Mouse (Mus musculus): ENCODE results near the gene AI481877.

AI481877 gene

DNA sequence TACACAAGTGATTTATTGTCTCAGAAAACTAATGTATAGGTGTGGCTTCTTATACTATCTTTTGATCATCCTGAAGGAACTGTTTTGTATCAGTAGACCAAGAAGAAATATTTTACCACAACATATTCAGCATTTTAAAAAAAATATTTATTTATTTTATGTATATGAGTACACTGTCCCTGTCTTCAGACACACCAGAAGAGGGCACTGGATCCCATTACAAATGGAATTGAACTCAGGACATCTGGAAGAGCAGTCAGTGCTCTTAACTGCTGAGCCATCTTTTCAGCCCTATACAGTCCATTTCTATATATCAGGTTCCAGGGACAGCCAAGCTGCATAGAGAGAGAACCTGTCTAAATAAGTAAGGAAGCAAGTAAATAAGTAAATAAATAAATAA is 15.2 kb downstream of the AI481877 start:
- DNase-seq (ENCODE audit: low spot score), result no peak

DNA sequence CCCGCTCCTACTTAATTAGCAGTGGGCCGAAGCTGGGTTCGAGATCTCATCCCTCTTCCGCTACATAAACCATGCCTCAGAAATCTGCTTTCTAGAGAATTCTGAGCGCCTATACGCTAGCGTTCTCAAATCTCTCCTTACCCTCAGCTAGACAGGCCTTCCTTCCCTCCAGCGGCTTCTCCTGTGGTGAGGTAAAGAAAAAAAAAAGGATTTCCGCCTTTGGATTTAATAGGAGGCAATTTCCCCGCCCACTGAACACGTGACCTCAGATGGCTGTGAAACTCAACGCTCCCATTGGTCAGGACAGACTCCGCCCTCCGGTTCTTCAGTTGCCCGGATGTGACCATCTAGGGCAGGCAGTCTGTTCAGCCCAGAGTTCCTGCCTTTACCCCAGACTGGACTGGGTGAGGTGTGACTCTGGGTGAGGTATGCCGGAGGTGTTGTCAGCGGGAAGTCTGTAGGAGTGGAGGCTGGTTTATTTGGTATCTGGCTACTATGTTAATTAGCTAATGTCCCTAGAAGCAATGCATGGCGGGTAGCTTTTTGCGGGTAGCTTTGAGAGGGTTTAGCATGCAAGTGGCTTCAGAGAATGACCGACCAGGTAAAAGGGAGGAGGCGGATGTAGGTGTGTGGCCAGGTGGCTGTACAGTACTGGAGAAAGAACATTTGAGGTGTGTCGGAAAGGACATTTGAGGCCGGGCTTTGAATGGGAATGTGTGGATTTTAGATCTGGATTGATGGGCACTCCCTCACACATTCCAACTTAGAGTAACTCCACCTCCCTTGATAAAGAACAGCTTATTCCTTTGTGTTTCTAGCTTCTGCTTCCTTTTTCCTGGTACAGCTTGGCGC is 20.9 kb downstream of the AI481877 start:
- DNase-seq (ENCODE audit: low spot score), result no peak

DNA sequence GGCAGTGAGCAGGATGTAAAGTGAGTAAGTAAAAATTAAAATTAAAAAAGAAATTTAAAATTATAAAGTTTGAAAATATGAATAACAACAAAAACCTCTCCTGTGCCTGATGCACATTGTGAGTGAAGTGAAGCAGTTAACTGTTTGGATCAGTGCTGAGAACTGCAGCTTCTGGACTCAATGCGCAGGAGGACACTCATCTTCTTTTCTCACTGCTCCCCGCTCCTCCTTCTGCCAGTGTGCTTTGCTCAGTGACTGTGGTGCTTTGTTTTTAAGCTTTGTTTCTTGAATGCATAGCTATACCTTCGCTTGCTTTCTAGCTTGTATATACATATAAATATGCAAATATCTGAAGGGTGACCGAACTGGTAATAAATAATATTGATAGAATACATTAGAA is 30.1 kb downstream of the AI481877 start:
- no peak for DNase-seq (ENCODE audit: low spot score)

DNA sequence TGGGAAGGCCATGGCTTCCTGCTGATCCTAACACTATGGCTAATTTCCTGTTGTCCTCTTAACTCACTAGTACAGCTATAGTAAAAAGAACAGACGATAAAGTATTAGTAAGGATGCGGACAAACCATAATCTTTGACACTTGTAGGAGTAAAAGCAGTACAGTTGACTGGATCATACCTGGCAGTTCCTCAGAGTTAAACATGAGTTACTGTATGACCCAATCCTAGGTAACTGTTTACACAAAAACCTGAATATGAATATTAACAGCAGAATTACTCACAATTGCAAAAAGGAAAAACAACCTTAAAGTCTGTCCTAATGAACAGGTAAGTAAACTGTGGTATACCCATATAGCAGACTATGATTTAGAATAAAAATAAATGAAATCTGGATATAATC is 30.9 kb downstream of the AI481877 start:
- no peak for DNase-seq (ENCODE audit: low spot score)

DNA sequence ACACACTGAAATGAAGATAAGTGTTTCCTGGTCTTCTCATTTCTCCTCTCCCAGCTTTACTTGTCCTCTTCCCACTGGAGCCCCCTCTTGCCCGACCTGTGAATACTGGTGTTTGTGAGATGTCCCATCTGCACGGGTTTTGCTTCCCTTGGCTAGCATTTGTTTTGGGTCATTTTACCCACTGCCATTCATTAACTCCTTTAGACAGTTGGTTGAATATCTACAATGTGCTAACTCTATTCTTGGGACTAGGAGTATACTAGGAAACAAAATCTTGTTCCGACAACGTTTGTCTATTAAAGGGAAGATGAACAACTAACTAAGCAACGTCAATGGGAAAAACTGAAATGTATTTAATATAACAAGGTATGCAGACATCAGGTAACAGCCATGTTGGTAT is 32.1 kb downstream of the AI481877 start:
- no peak for DNase-seq (ENCODE audit: low spot score)

DNA sequence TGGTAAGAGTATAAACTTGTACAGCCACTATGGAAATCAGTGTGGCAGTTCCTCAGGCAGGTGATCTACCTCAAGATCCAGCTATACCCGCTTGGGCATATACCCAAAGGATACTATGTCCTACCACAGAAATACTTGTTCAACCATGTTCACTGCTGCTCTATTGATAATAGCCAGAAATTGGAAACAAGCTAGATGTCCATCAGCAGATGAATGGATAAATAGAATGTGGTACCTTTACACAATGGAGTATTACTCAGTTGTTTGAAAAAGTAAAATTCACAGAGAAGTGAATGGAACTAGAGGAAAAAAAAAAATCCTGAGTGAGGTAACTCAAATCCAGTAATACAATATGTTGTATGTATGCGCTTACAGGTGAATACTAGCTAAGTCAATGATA is 34.6 kb downstream of the AI481877 start:
- DNase-seq (ENCODE audit: low spot score), result no peak

DNA sequence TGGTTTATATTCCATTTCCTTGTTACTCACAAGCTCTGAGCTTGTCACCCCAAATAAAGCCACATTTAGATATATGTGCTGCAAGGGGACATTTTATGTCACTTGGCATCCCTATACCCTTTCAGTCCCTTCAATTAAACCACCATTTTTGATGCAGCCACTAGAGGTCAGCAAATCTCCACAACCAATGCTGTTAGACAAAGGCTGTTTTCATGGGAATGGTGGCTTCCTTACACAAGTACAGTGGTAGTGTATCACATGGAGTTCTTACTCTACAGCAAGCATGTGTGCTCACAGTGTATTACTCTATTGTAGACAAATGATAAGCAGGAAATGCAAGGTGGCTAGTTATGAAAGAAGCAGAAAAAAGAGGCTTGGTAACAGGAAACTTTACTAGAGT is 42.4 kb downstream of the AI481877 start:
- DNase-seq (ENCODE audit: low spot score), result peak; percentile 12

DNA sequence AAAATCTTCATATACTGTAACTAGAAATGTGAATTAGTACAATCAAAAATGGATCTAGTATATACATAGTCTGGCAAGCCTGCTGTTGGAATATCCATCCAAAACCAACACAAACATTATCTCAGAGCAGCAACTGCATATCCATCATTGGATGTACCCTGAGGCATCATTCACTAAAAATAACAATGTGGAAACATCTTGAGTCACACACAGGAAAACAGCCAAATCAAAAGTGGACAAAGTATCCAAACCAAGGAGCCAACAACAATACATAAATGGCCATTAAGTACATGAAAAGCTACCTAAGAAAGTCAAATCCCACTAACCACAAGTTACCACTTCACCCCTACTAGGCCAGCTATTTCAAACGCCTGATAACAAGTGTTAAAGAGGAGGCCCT is 49.4 kb downstream of the AI481877 start:
- no peak for DNase-seq (ENCODE audit: low spot score)

DNA sequence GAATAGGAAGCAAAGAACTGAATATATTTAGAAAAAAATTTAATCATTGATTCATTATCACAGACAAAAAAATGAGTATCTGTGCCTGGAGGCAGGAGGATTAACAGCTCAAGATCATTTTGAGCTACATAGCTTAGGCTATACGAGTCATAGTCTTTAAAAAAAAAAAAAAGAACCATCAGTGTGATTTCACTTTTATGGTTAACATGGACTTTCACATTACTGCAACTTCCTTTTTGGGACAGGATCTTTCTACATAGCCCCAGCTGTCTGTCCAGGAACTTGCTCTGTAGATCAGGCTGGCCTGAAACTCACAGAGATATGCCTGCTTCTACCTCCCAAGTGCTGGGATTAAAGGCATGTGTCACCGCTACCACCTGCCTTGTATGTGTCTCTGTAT is 55.4 kb downstream of the AI481877 start:
- no peak for DNase-seq (ENCODE audit: low spot score)

DNA sequence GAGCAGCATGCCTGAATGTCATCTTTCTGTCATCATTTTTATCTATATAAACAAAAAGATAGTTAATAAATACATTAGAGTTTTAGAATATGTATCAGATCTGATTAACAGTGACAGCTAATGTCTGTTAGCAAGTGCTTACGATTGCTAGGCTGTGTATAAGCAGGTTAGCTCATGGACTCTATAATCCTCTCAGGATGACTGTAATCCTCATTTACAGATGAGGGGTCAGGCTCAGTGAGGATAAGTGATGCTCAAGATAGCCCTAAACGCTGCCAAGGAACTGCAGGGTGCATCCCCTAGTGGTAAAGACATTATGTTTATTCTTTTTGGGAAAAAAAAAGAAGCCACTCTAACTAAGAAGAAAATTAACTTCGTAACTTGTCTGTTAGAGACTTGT is 69.5 kb downstream of the AI481877 start:
- DNase-seq (ENCODE audit: low spot score), result no peak

DNA sequence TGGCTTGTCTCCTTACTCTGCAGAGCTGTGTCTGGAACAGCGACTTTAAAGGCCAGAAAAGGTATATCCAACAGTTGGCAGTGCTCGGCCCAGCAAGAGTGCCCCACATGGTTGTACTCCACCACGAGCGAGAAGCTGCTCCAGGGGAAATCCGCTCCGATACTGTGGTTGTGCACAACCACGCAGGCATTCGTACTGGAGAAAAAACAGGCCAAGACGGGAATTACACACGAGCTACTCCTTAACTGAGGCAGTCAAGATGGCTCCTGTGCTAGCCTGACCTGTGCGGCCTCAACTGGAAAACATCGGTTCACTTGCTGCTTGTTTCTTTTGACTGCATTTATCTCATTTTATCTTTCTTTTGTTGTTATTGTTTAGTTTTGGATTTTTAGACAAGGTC is 76.3 kb downstream of the AI481877 start:
- DNase-seq (ENCODE audit: low spot score), result no peak

DNA sequence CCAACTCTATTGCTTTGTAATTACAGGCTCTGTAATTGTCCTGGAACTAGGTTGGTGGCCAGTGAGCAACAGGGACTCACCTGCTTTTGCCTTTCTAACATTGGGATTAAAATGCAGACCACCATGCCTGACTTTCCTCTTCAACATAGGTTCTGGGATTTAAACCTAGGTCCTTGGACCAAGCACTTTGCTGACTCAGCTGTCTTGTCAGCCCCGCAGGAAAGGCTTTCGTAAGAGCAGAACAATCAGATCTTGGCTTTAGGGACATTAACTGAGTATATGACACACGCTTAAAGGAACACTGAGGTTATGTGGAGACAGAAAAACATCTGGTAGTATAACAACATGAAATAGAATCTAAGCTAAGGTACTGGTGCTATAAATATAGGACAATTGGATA is 80.9 kb downstream of the AI481877 start:
- DNase-seq (ENCODE audit: low spot score), result no peak

DNA sequence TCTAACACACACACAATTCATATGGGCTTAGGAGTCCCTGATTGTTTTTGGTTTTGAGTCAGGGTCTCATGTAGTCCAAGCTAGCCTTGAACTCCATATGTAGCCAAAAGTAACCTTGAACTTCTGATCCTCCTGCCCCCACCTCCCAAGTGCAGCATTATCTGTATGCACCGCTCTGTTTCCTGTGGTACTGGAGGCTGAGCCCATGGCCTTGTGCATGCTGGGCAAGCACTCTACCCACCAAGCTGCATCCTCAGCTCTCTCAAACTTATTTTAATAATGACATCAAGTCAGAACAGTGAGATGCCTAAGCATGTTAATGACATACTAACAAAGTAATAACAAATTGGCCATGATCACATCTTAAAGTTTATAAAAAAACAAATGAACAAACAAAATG is 87.7 kb downstream of the AI481877 start:
- no peak for DNase-seq (ENCODE audit: low spot score)

DNA sequence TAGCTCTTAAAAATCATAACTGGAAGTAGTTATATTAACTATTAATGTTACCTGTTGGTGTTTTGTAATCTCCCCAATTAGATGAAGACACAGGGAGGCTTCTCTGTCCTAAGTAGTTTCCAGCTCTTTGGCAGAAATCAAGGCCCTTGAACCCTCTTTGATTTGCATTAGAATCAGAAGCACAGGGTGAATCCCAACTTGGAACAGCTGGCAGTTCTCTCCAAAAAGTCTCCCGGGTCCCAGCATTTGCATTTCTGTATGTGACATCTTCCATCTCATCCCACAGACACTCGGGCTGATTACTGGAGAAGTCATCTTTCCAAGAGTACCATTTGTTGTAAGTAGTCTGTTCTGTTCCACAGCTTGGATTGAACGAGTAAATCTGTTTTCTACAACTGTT is 91.6 kb downstream of the AI481877 start:
- DNase-seq (ENCODE audit: low spot score), result no peak

DNA sequence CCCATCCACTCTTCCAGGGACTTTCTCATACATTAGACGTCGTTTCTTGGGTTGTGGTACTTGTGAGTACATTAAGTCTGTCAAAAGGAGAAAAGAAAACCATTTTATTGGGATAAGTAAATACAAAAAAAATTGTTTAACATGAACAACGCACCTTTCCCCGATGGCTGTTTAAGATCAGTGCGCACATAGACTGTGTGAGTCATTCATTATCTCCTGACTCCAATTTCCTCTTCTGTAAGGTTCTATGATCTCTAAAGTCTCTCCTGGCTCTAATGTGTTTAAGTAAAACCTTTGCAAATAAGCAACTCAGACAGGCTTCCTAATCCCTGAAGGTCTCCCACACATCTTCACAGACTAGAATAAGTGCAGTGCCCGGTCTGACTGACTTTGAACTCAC is 94.9 kb downstream of the AI481877 start:
- DNase-seq (ENCODE audit: low spot score), result no peak

DNA sequence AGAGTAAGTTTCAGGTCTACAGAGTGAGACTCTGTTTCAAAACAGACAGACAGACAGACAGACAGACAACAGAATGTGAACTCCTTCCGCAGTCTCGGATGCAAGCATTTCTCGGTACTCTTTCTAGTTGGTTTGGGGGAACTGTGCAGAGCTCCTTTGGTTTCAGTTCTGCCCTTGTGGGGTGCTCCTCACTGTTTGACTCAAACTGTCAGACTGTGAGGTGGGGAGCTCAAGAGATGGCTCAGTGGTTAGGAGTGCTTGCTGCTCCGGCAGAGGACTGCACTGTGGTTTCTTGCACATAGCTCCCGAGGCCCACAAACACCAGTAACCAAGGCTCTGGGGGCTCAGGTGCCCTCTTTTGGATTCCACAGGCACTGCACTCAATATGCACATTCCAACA is 95.7 kb downstream of the AI481877 start:
- no peak for DNase-seq (ENCODE audit: low spot score)

DNA sequence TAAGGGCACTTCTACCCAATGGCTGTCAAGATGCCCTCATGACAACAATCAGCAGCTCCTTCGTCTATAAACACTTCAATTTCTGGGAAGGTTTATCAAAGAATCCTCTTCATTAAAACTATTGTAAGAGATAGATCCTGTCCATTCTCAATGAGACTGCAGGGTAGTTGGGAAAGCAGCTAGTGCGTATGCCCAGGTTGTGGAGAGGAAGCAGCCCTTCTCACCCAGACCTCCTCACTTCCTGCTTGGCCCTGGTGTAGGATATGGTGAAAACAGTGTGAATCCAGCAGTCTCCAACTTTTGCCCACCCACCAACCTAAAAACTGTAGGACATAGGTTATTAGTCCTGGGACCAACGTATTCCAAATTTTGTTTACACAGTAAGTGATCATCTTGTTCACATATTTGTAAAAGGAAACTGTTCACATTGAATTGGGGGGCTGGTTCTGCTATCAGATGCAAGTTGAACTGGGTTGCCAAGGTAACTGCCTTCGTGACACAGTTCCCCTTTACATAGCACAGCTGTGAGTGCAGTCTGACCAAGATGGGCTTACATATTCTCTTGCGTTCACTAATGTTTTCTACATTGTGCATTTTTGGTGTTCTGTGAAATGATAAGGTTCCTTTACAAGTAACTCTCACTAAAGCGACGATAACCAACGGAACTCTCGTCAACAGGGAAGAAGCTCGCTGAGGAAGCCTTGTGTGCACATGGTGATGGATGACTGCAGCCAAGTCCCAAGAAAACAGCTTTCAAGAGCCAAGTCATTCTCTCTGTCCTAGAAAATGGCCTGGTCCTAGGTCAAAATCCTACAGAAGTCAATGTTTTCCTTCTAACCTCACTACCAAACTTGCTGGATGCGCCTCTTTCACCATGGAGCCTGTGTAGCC is 98.1 kb downstream of the AI481877 start:
- DNase-seq (ENCODE audit: low spot score), result no peak

DNA sequence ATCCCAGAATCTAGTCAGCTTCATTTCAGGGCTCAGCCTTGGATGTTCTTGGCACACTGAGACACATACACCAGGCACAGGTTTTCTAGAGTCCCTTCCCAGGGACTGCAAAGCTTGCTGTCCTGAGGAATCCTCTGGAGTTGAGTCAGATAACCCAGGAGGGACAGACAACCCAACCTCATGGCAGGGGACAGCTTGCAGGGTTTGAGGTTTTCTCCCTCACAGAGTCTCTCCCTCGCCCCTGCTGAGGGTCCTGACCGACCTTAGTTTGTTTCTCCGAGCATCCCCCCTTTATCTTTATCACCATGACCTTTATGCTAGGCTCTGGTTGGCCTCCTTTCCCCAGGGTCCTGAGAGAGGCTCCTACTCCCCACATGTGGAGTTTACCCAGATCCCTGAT is 101.3 kb downstream of the AI481877 start:
- DNase-seq (ENCODE audit: low spot score), result no peak

DNA sequence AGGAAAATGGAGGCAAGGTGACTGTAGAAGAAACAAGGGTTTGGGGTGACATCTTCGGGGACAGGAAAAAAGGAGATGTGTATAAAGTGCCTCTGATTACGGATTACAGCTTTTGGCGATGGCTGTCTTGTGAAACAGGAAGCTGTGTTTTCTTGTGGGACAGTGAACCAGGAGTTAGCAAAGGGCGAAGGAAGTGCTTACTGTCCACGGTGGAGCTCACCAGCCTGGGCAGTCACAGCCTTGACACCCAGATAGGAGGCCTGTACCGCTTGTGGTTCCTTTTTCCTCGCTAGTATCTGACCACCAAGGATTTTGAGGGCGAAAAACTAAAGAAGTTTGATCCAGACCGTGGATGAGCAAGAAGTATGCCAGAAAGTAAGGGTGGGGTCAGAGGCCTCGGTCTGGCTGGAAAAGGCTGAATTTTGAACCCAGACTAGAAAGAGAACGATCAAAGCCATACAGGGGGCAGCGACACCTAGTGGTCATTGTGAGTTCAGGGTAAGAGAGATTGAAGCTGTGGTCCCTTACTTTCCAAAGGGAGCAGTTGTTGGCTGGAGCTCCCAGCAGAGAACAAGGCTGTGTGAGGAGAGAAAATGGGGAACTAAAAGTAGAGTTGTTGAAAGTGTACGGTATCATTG is 102.2 kb downstream of the AI481877 start:
- DNase-seq (ENCODE audit: low spot score), result peak; percentile 64

DNA sequence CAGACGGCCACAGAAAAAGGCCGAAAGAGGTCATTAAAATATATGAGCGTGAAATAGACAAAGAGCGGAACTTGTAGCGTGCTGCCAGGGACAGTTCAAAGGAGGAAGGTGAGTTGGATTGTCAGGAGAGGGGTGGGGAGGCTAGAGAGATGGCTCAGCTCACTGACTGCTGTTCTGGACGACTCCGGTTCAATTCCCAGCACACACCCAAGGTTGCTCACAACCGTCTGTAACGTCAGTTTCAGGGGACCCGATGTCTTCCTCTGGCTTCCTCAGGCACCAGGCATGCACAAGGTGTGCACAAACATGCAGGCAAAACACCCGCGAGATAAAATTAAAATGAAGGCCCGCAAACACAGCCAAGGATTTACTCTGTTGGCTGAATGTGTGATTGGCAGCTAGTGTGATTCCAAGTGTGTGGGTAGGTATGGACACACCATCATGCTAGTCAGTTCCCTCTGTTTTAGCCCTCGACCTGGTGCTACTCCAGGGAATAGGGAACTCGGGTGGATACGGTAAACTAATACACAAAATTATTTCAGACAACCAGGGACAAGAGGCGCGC is 102.9 kb downstream of the AI481877 start:
- DNase-seq (ENCODE audit: low spot score), result no peak

DNA sequence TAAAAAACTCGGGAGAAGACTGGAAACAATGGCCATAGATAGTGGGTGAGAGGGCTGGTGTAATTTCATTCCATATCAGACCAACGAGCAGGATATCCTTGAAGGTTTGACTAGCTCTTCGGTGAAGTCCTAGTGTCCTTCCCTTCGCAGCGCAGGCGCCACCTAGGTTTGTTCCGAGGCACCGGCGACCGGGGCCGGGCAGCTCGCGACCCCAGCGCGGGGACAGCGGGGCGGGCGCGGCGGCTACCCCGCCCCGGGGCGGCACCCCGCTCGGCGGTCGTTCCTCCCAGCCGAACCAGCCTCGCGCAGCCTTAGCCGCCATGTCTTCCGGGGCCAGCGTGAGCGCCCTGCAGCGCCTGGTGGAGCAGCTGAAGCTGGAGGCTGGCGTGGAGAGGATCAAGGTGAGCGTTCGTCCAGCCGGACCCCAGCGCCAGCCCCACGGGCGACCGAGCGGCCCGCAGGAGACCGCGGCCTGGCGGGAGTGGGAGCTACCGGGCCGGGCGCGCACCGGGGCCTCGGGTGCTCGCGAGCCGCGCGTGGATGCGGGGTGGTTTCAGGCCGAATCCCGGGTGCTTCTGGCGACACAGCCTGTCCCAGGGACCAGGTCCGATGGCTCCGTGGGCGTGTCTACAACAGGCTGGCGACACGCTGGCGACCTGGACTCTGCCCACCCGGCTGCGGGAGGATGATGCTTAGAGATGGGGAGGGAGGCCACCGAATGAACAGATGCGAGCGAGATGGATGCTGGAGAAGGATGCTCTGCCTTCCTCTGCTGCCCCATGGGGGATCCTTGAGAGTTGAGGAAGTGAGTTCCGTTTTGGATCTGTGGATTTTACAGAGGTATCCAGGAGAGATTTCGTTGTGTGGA is 103.6 kb downstream of the AI481877 start, which contains the start of gene Gng10:
TSS of gene Gng10 (plus strand) at position 171 of the 868 bp plus-strand sequence.
- peak; percentile 72 for DNase-seq (ENCODE audit: low spot score)

Measured in ovary, postnatal 36 days (tissue).